Mouse (Mus musculus) erythroblast, embryonic 14.5 days (primary cell): ENCODE results near the gene Lrrc15.

ENCODE experiments used
- GATA1 ChIP-seq: IDR thresholded peaks from 2 replicates; pipeline ENCODE4 v1.6.1; 2012; ENCODE audit warnings: low read length, inconsistent platforms, mixed read lengths
- TAL1 ChIP-seq: IDR thresholded peaks from 3 replicates; pipeline ENCODE4 v1.6.1; 2012; ENCODE audit warnings: low read length, inconsistent platforms, mixed read lengths

DNA sequence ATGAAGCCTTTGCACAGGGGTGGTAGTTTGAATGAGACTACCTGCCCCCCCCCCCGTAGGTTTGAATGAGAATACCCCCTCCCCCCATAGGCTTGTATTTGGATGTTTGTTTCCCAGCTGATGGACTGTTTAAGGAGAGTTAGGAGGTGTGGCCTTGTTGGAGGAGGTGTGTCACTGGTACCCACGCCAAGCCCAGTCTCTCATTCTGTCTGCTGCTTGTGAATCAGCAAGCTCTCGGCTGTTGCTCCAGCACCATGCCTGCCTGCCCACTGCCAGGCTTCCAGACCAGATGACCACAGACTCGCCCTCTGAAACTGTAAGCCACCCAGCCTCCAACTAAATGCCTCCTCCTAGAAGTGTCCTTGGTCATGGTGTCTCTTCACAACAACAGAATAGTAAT lies 19.9 kb downstream of the Lrrc15 start:
- TF ChIP-seq TAL1, result no peak
- TF ChIP-seq GATA1, result no peak
